Mouse (Mus musculus) myocyte (in vitro differentiated cells): ENCODE measurements around the gene Lpar1. TPM values are rescaled to one million over a fixed set of nuclear protein-coding genes. Genes with fewer than 3 reads are reported as not detected.

ENCODE experiments used
- H3K27me3 ChIP-seq: one replicate; pipeline ENCODE4 v1.6.1; 2011; ENCODE audit not compliant: control insufficient read depth, insufficient read depth, insufficient read length
- H3K36me3 ChIP-seq: one replicate; pipeline ENCODE4 v1.6.1; 2011; ENCODE audit not compliant: control insufficient read depth, insufficient read depth
- H3K4me2 ChIP-seq: one replicate; pipeline ENCODE4 v1.6.1; 2011; ENCODE audit warnings: low read depth, control low read depth
- H3K4me3 ChIP-seq: one replicate; pipeline ENCODE4 v1.5.1; 2011; ENCODE audit warnings: mild to moderate bottlenecking, control low read depth, moderate library complexity
- H3K79me2 ChIP-seq: one replicate; pipeline ENCODE4 v1.6.1; 2011; ENCODE audit not compliant: control insufficient read depth, insufficient read depth
- H3ac ChIP-seq: one replicate; pipeline ENCODE4 v1.6.1; 2011; ENCODE audit not compliant: control insufficient read depth, insufficient read length
- CEBPB ChIP-seq: IDR thresholded peaks from 2 replicates; pipeline ENCODE4 v1.6.1; 2011; ENCODE audit warnings: mild to moderate bottlenecking, moderate library complexity; ENCODE audit not compliant: poor library complexity, insufficient read depth, severe bottlenecking
- E2F4 ChIP-seq: IDR thresholded peaks from one replicate; pipeline ENCODE4 v1.6.1; 2011; ENCODE audit warnings: mild to moderate bottlenecking, control low read depth, moderate library complexity; ENCODE audit not compliant: insufficient read depth
- MAX ChIP-seq: IDR thresholded peaks from one replicate; pipeline ENCODE4 v1.6.1; 2011; ENCODE audit warnings: low read depth, mild to moderate bottlenecking, control low read depth
- MYOD1 ChIP-seq, 3 experiments: IDR thresholded peaks; one replicate each; pipeline ENCODE4 v1.6.1; 2011; ENCODE audit warnings: control low read depth in 2 of 3, low read depth in 2 of 3, mild to moderate bottlenecking in 2 of 3, moderate library complexity in 1 of 3; ENCODE audit not compliant: insufficient read length in 2 of 3, control insufficient read depth in 1 of 3
- MYOG ChIP-seq, 3 experiments: IDR thresholded peaks; one replicate each; pipeline ENCODE4 v1.6.1; 2011; ENCODE audit warnings: control low read depth in 2 of 3, low read depth in 2 of 3, mild to moderate bottlenecking in 2 of 3; ENCODE audit not compliant: insufficient read length in 2 of 3, control insufficient read depth in 1 of 3, insufficient read depth in 1 of 3
- POLR2A ChIP-seq: IDR thresholded peaks from one replicate; pipeline ENCODE4 v1.6.1; 2011; ENCODE audit warnings: low read depth, mild to moderate bottlenecking, control low read depth, moderate library complexity; ENCODE audit not compliant: insufficient read length
- POLR2AphosphoS2 ChIP-seq: IDR thresholded peaks from one replicate; pipeline ENCODE4 v1.6.1; 2011; ENCODE audit warnings: low read depth, control low read depth; ENCODE audit not compliant: insufficient read length
- REST ChIP-seq: IDR thresholded peaks from one replicate; pipeline ENCODE4 v1.6.1; 2011; ENCODE audit warnings: mild to moderate bottlenecking, control low read depth, moderate library complexity; ENCODE audit not compliant: insufficient read depth, insufficient read length
- SRF ChIP-seq: IDR thresholded peaks from one replicate; pipeline ENCODE4 v1.6.1; 2011; ENCODE audit warnings: low read depth; ENCODE audit not compliant: control insufficient read depth, insufficient read length
- TCF12 ChIP-seq: IDR thresholded peaks from one replicate; pipeline ENCODE4 v1.6.1; 2011; ENCODE audit warnings: mild to moderate bottlenecking, control low read depth; ENCODE audit not compliant: poor library complexity, insufficient read depth, severe bottlenecking
- TCF3 ChIP-seq: IDR thresholded peaks from one replicate; pipeline ENCODE4 v1.6.1; 2011; ENCODE audit warnings: low read depth, control low read depth; ENCODE audit not compliant: insufficient read length
- USF1 ChIP-seq: IDR thresholded peaks from one replicate; pipeline ENCODE4 v1.6.1; 2011; ENCODE audit warnings: low read depth, mild to moderate bottlenecking, control low read depth, moderate library complexity
- polyA plus RNA-seq: library from polyadenylated mRNA; unstranded; fragments of >200 nt; fragmentation: generic; extraction: Trizol; gene quantifications from one replicate; pipeline ENCODE4 v1.2.1, GENCODE M21; 2012; ENCODE audit warnings: missing spikeins

Lpar1 gene
- polyA plus RNA-seq, 1 experiment, result 14.1 TPM

DNA sequence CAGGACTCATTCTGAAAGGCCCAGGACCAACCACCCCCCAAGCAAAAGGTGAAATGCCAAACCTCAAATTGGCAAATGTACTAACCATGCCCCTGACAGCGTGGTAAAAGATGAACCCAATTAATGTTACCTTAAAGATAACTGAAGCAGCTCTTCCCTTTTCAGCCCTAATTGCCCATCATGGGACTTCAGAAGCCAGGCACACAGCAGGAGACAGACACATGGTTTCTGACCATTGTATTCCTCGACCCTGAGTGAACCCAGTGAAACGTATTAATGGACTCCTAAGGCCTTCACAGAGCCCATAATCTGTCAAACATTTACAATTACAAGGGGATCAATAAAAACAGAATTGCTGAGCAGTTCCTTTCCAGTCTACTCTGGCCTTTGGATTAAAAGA is 20.2 kb downstream of the Lpar1 start:
- H3K4me3 ChIP-seq, result no peak overlapping the region
- TF ChIP-seq SRF, result no peak
- TF ChIP-seq MYOG (IDR thresholded peaks at IDR 0.05; ENCODE audit: control insufficient read depth in 1 of 3, insufficient read depth in 1 of 3, insufficient read length in 2 of 3, low read depth in 2 of 3), result no peak
- no peak for TF ChIP-seq CEBPB
- TF ChIP-seq MYOD1 (IDR thresholded peaks at IDR 0.05; ENCODE audit: control insufficient read depth in 1 of 3, insufficient read length in 2 of 3, low read depth in 2 of 3), result no peak
- no peak for TF ChIP-seq TCF3
- no peak for TF ChIP-seq POLR2A
- TF ChIP-seq MAX, result no peak
- TF ChIP-seq TCF12, result no peak
- TF ChIP-seq USF1, result no peak
- TF ChIP-seq REST, result no peak
- TF ChIP-seq POLR2AphosphoS2, result no peak
- no peak for TF ChIP-seq E2F4
- H3K27me3 ChIP-seq, result no peaks in the 10 kb centered on the region
- H3K79me2 ChIP-seq, result peaks cover 26% of the 10 kb centered on the region
- H3K4me2 ChIP-seq, result no peak overlapping the region
- no peaks in the 10 kb centered on the region for H3K36me3 ChIP-seq
- H3ac ChIP-seq, result no peak overlapping the region

- H3K4me3 ChIP-seq, result no peak overlapping the region
- H3ac ChIP-seq, result no peak overlapping the region
- no peaks in the 10 kb centered on the region for H3K27me3 ChIP-seq
- no peaks in the 10 kb centered on the region for H3K36me3 ChIP-seq
- peaks cover 30% of the 10 kb centered on the region for H3K79me2 ChIP-seq
- no peak overlapping the region for H3K4me2 ChIP-seq
- TF ChIP-seq REST (no peak), TCF3 (no peak), USF1 (no peak)
Observed at GRCm38 (mm10) chr4:58532326-58532725, 21.4 kb downstream of the Lpar1 start.

- Histone ChIP-seq H3K27me3 (no peaks in the 10 kb centered on the region), H3K79me2 (peaks cover 23% of the 10 kb centered on the region), H3ac (no peak overlapping the region), H3K4me2 (no peak overlapping the region), H3K4me3 (no peak overlapping the region), H3K36me3 (no peaks in the 10 kb centered on the region)
- TF ChIP-seq POLR2A (no peak), CEBPB (no peak), MYOG (IDR thresholded peaks at IDR 0.05; ENCODE audit: control insufficient read depth in 1 of 3, insufficient read depth in 1 of 3, insufficient read length in 2 of 3, low read depth in 2 of 3) (no peak), E2F4 (no peak), TCF12 (no peak), POLR2AphosphoS2 (no peak), TCF3 (no peak), MYOD1 (IDR thresholded peaks at IDR 0.05; ENCODE audit: control insufficient read depth in 1 of 3, insufficient read length in 2 of 3, low read depth in 2 of 3) (no peak), REST (no peak), SRF (no peak)
Observed at GRCm38 (mm10) chr4:58530706-58531105, 23.0 kb downstream of the Lpar1 start.

- Histone ChIP-seq H3K4me2 (no peak overlapping the region), H3K4me3 (no peak overlapping the region), H3ac (no peak overlapping the region), H3K79me2 (peaks cover 23% of the 10 kb centered on the region), H3K27me3 (no peaks in the 10 kb centered on the region), H3K36me3 (no peaks in the 10 kb centered on the region)
- TF ChIP-seq SRF (no peak), POLR2A (no peak), TCF12 (no peak), MYOD1 (IDR thresholded peaks at IDR 0.05; ENCODE audit: control insufficient read depth in 1 of 3, insufficient read length in 2 of 3, low read depth in 2 of 3) (no peak), USF1 (no peak), TCF3 (no peak), MAX (no peak), E2F4 (no peak), MYOG (IDR thresholded peaks at IDR 0.05; ENCODE audit: control insufficient read depth in 1 of 3, insufficient read depth in 1 of 3, insufficient read length in 2 of 3, low read depth in 2 of 3) (no peak), POLR2AphosphoS2 (no peak)
Observed at GRCm38 (mm10) chr4:58530279-58530678, 23.4 kb downstream of the Lpar1 start.

DNA sequence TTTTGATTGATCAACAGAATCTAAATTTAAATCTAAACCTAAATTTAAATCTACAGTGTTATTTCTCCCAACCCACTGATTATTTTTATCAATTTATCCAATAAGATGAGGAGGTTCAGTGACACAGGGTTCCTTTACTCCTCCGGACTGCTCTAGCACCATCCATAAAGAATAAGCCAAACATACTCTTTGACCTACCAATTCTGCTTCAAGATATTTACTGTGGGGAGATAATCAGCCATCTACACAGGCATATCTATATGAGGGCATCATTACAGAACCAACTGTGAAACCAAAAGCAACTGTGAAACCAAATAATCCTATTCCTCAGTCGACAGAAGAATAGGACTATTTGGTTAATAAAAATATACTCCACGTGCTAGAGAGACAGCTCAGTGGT is 25.8 kb downstream of the Lpar1 start:
- H3K4me3 ChIP-seq, result no peak overlapping the region

More for the DNA sequence above, 25.8 kb downstream of the Lpar1 start:
- Histone ChIP-seq H3K27me3 (no peaks in the 10 kb centered on the region), H3K36me3 (no peaks in the 10 kb centered on the region), H3K79me2 (peaks cover 39% of the 10 kb centered on the region), H3K4me2 (no peak overlapping the region), H3ac (no peak overlapping the region)
- TF ChIP-seq POLR2A (no peak), MAX (no peak)
